Mouse (Mus musculus) adrenal gland, adult (tissue): ENCODE results near the gene Frzb.

ENCODE experiments used
- DNase-seq, 2 experiments: peaks; one replicate each; pipeline ENCODE4 v3.0.0; 2022 to 2023; ENCODE audit warnings: low spot score in 1 of 2; ENCODE audit not compliant: inconsistent age in 2 of 2

Frzb gene

DNA sequence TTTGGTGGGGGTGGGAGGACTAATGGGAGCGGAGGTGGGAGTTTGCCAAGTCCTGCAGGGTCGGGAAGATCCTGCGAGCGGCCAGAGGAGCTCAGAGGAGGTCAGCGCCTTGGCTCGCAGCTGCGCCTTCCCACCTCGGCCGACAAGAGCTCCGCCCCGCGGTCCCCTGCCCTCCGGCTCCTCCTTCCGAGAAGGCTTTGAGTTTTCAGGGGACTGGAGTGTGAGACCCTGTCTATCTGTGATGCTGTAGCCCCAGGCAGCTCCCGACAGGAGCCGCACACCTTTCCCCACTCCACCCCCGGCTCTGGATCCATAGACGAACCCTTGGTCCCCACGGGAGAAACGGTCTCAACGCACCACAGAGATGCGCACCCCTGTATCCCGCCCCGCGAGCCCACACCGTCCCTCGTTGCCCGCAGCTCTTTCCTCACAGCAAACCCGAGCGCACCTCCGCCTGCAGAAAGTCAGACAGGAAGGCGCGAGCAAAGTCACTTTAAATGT lies at the start of gene Frzb:
Frzb (minus strand) TSS at position 335 of the 501 bp plus-strand sequence.
- peak; percentile 44 to 84 for DNase-seq

- DNase-seq = peak in 1 of 2 experiments; percentile 16
Measured at GRCm38 (mm10) chr2:80495304-80495703, 47.9 kb upstream of the Frzb start.

DNA sequence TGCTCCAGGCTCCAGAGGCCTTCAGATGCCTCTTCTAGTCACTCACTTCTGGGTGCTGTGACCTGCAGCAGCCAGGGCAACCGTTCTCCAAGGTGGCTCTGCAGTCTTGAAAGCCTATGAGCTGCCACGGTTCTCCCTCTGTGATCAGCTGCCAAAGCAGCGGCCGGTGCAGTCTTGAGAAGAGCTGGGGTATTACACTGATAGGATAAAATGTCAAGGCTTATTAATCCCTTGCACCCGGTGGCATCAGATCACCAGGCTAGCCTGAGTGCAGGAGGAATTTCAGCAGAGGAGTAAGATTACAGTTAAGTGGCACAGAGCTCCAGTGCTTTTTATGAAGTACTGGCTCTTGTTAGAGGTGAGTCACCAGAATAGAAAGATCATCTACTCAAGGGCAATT lies 39.4 kb upstream of the Frzb start:
- peak; percentile 81 to 93 for DNase-seq

- DNase-seq = no peak
Measured at GRCm38 (mm10) chr2:80484951-80485350, 37.5 kb upstream of the Frzb start.

DNA sequence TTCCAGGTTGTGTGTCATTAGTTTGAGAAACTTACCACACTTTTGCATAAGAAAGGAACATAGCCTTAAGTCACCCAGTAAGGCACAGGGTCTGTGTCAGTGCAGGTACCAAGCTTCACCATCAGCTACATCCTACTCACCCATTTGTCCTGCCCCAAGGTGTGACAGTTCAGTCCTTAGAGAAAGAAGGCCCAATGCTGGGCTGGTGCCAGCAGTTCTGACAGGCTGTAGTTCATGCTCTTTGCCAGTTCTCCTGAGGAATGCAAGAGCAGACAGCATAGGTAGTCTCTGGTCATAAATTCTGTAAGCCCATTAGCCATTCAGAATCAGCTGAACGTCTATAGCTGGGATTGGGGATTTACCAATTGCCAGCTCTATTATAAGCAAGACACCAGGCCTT lies 28.4 kb upstream of the Frzb start:
- DNase-seq = peak in 1 of 2 experiments; percentile 39

DNA sequence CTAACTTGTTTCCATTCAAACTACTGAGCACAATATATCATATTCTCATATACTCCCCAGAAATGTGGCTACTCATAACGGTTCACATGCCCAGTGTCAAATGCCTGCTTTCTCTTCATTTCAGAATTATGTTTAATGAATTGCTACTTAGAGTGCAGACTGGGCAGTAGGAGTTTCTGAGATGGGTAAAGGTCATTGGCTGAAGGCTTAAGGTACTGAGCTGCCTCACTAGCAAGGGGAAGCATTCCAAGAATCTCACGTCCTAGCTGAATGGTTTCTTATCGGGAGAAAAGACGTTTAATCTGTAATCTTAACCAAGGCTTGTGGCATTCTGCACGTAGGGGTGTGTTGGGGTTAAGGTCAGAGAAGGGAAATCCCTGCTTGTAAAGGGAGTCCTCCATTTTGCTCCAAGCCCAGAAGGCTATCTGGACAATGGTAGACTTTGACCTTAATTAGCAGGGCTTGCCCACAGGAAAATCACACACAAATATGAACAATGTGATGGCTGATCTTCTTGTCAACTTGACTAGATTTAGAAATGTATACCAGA lies 26.9 kb upstream of the Frzb start:
- no peak for DNase-seq

DNA sequence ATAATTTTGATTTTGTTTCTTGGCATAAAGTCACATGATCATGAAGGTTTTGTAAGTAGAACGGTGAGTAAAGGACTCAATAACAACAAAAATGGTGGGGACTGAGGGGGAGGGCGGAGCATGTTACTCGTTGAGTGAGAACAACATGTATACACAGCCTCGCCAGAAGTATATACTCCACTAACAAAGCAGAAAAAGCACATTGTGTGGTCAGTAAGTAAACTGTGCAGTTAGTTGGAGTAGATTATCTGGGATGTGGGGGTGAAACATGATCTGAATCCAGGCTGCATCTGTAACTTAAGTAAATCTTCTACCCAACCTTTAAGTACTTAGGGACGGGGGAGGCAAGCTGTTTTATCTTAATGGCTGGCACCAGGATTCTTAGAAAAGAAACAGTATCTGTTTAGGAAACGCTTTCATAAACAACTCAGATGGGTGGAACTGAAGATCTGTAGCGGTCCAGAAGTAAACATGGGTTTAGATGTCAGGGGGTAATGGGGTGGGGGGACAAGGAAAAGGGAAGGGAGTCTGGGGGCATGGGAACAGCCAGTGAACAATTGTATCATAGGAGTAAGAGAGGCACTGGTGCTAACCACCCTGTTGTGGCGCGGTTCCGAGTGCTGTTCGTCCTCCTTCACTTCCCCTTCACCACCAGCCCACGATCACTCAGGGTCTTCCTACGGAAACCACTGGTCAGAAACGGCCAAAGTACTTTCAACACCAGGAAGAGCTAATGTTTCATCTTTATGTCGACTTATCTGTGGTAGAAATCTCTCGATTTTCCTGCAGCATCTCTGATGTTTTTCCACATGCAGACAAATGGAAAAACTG lies 18.8 kb upstream of the Frzb start:
- no peak for DNase-seq

- DNase-seq = no peak
Measured at GRCm38 (mm10) chr2:80461827-80462226, 14.4 kb upstream of the Frzb start.

DNA sequence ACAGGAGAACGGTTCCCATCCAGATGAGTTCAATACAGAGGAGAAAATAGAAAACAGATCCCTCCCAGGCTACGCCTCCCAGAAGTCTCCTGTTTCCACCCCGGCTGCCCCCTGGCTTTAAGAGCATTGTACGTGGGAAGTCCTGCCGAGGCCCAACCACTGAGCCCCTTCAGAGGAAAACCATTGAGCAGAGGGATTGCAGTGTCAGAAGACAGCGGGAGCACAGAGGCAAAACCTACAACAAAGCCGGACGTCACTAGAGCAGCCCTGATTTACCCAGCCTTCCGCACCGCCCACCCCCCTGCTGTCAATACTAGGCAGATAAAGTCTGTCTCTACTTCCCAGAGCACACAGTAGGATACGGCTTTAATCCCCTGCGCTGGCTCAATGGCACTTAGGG lies 806 bp upstream of the Frzb start:
- peak in 1 of 2 experiments; percentile 57 for DNase-seq

GRCm38 (mm10) chr2:80446308-80447151 lies 895 bp downstream of the Frzb start:
- DNase-seq = peak; percentile 18 to 78

- DNase-seq = no peak
Measured at GRCm38 (mm10) chr2:80445926-80446307, 1.5 kb downstream of the Frzb start.

GRCm38 (mm10) chr2:80445491-80445890 lies 1.9 kb downstream of the Frzb start:
- no peak for DNase-seq

DNA sequence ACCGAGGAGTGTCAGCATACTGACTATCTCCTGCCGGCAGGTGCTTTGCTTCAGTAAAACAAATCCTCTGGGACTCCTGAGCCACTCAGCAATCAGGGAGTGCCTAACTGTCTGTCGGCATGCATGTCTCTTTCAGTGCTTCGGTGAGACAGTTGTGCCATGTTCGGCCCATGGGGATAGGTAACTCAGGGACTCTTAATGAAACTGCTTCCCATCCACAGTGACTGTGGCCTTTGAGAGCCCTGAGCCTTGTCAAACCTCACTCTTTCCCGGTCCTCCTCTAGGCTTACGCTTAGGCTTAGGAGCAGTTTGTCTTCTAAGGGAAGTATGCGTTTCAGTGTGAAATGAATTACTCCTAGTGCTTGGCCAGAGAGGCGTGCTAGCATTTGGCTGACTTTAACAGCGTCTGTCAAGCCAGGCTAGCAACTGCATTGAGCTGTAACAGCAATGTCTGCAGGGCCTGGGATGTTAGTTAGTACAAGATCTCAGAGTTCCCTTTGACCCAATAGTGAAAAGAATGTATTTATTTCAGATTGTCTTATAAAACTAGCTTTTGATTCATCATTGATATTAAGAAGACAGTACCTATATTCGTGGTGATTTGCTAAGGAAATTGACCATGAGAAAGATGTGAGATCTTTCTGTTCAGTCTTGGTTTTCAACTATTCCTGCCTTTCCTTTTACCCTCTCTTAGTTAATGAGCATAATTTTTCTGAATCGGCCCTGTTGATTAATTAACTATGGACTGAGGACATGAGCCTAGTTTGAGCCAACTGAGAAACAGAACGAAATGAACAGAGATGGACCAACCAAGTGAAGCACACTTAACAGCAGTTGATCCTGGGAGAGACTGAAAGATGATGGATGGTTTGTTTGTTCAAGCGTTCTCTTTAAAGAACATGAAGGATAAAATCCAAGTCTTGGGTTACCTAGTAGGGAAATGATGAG lies 2.7 kb downstream of the Frzb start:
- no peak for DNase-seq

- no peak for DNase-seq
Measured at GRCm38 (mm10) chr2:80443962-80444361, 3.5 kb downstream of the Frzb start.

DNA sequence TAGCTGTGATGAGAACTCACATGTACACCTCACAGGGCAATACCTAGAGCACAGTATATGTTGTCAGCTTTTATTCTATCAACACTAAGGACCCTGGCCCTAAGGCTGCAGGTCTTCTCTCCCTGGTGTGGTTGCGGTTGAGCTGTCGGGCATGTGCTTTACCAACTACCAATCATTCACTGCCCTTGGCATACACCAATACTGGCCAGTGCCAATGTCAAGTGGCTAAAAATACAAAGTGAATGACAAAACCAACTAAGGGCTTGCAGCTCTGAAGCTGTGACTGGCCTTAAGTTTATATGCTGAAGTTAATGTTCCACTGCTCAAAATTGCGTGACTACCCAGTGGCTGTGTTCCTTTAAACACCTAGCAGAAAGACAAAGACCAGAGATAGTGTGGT lies 6.0 kb downstream of the Frzb start:
- peak in 1 of 2 experiments; percentile 77 for DNase-seq

DNA sequence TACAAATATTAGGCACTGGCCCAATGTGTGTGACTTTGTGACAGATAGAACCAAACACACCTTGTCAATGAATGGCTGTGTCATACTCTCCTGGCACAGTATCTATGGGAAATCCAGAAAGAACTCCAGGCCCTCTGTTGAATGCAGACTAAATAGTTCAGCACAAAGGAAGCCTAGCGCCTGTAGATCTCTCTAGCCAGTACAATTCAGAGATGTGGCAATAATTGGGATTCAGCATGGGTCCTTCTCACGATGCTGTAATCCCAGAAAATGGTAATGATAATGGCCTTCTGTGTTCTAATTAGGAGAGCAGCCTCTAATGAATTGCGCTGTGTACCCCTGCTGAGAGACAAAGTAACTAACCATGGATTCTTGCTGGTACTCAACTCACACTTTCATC lies 8.6 kb downstream of the Frzb start:
- DNase-seq = no peak

GRCm38 (mm10) chr2:80437401-80437800 lies 10.0 kb downstream of the Frzb start:
- DNase-seq = no peak

- peak in 1 of 2 experiments; percentile 53 for DNase-seq
Measured at GRCm38 (mm10) chr2:80434783-80435572, 12.4 kb downstream of the Frzb start.

DNA sequence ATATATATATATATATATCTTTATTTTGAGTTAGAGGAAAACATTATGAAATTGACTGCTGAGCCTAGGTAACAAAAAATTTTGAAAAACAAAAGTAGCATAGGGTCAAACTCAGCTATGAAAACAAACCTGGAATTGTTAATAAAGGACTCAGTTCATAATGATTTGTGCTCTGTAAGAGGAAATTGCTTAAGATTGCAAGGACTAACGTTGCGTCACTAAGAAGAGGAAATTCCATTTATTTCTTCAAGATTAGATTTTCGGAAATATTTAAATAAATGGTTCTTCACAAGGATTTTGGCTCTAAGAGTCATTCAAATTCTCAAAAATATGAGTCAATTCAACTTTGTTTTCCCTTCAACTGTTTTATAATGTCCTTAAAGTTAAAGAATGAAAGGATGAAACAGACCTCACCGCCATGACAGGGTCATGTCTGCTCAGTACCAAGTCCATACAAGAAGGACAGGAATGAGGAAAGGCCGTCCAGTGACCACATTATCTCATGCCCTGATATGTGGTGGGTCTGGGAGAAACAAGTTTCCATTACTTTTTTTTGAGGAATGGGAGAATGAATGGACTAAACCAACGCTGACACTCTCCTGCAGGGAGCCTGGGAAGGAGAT lies 14.1 kb downstream of the Frzb start:
- peak in 1 of 2 experiments; percentile 60 for DNase-seq
